Mouse (Mus musculus) mouse embryonic stem cell (cell line): ENCODE measurements around the gene Kif21b.

ENCODE experiments used
- in situ Hi-C, 2 experiments: fragments of 300-500 bp; cut with MboI; formaldehyde crosslinking; loops; 1 replicate in 1 of 2; 3 replicates in 1 of 2; pipeline ENCODE4 v1.14.3; 2019 to 2020; ENCODE audit warnings: low sequenced_read_pairs in 2 of 2, low pct_unique_long_range_greater_than_20kb in 1 of 2, mixed read lengths in 1 of 2; ENCODE audit not compliant: unreplicated experiment in 1 of 2

Gene Kif21b

DNA sequence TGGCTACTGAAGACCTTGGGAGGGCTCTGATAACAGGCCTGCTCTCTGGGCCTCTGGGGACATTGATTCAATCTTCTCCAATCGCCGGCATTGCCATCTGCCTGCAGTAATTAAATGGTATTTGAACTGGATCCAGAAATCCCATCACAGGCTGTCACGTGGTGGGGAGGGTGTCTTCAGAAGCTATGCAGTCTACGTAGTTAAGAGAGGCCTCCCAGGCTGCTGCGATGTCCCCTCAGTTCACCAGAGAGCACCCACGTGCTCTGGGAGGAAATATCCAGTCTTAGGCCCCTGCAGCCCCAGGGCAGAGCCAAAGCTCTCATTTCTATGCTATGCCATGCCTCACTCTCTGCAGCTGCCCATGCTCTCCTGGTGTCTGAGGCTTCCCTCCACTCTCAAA, 11.1 kb downstream of the Kif21b start:
- in situ Hi-C loops, result no loop called here

DNA sequence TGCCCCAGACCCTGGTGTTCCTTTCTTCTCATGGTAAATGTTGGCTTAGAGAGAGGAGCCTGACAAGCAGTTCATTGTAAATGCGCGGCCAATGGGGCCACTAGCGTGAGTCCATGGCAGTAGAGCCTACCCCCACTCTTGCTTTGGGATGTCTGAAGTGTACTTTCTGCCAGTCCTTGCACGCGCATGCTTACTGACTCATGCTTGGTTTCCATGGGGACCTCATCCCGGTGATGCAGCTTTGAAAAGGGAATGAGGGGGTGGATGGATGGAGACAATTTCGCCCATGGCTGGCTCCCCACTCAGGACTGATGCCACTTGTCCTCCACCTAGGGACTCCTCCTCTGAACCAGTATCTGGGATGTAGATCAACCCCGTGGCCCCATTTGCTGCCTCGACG, 12.3 kb downstream of the Kif21b start:
- in situ Hi-C loops, result no loop called here

DNA sequence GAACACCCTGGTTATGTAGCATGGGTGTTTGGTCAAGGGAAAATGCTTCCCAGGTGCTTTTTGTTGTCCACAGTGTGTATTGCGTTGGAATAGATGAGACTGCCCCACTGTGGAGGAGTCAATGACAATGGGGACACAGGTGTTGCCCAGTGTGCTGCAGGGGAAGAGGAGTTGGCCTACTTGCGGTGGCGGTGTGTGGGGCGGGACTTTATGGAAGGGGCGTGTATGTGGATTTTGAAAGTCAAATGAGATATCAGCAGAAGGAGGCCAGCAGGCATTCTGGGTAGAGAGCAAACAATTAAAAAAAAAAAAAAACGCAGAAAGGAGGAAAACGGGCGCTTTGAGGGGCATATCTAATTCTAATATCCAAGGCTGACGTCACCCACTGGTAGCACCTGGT, 18.5 kb downstream of the Kif21b start:
- in situ Hi-C loops, result no loop called here

DNA sequence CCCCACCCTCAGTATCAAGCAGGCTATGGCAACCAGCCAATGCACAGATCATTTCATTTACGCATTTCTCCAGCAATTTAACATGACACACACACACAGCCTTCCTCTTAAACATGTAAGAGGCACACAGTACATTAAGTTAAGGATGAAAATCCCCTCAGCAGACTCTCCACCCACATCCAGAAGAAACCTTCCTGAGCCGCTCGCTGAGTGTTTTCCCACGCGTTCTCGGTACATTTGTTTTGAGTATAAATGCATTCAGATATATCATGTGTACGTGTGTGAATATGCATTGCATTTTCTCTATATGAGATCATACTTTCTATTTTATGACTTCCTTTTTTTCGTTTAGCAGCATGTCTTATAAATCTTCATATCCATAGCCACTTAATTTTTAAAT, 20.2 kb downstream of the Kif21b start:
- in situ Hi-C loops, result no loop called here

DNA sequence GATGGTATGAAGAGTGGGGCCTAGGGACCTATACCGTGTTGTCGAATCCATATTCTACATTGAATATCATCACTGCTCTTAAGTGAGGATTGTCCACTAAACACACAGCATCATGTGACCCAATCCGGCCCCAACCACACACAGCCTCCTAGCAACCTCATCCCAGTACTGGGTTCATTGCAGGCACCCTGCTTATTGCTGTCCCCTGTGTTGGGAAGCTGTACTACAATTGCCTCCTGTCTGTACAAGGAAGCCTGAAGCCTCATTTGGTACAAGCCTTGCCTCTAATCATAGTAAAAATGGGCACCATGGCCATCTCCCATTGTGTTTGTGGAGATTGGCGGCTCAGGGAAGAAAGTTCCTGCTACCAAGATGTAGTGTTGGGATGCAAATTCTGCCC, 25.1 kb downstream of the Kif21b start:
- in situ Hi-C loops, result no loop called here

DNA sequence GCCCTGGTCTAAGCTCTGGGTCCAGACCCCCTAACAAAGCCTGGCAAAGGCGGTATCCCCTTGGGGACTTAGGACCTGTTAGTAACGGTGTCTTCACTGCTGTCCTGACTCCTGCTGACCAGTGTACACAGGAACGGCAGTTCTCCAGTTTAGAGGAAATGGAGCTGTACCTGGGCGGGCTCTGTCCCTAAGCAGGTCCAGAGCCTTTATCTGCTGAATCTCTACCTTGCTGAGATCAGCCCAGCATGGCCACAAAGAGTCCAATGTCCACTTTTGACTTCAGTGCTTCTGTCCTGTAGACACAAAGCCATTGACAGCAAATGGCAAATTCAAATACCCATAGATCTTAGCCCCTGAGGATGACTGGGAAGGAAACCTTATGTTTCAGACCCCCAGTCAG, 25.8 kb downstream of the Kif21b start:
- in situ Hi-C loops, result no loop called here

DNA sequence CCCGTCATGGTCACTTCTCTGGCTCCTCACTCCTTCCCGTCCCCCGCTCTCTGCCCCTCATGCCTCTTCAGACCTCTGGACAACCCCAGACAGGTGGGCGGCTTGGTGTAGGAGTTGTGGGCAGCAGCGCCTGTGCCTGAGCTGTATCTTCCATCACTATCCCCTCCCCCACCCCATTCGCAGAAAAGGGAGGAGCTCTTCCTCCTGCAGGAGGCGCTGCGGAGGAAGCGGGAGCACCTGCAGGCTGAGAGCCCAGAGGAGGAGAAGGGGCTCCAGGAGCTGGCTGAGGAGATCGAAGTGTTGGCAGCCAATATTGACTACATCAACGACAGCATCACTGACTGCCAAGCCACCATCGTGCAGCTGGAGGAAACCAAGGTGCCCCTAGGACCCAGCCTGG, 28.6 kb downstream of the Kif21b start:
- in situ Hi-C loops, result no loop called here

DNA sequence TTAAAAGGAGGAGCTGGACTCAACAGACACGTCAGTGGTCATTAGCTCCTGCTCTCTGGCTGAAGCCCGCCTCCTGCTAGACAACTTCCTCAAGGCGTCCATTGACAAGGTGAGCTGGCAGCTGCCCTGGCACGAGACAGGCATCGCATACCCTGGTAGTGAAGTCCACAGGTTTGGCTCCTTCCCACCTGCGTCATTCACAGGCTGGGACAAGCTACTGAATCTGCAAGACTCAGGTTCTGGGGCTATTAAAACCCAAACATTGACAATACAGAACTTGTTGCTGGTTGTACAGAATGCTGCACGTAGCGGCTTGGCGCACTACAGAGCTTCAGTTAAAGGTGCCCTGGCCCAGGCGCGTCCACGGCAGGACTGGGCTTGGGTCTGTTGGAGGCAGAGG, 29.1 kb downstream of the Kif21b start:
- in situ Hi-C loops, result no loop called here

DNA sequence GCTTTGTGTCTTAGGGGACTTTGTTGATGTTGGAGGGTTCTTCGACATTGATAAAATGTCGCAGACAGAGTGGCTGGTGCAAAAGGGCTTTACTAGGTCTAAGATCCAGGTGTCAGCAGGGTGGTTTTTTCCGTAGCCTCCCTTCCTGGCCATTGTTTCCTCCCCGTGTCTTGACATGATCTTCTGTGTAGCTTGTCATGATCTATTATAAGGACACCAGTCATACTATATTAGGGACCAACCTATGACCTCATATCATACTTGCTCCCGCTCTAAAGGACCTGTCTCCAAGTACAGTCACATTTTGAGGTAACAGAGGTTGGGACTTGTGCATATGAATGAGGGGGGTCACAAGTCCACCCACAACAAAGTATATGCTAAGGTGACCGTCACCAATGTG, 29.7 kb downstream of the Kif21b start:
- in situ Hi-C loops, result no loop called here

DNA sequence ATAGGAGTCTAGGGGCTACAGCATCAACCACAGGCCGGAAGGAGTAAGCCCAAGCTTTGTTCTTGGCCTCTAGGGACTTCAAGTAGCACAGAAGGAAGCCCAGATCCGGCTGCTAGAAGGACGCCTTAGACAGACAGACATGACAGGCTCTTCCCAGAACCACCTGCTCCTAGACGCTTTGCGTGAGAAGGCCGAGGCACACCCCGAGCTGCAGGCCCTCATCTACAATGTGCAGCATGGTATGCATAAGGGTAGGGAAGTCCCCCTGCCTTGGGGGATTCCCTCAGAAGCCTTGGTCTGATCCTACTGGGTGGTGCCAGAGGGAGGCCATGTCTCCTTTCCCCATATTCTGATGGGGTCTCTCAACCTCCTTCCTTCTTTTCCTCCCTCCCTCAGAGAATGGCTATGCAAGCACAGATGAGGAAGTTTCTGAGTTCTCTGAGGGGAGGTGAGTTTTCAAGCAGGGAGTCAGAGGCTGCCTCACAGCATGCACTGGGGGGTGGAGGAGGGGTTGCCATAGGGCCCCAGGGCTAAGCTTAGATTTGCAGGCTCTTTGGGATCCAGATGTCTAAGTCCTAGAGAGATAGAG, 30.2 kb downstream of the Kif21b start:
- in situ Hi-C loops, result no loop called here

DNA sequence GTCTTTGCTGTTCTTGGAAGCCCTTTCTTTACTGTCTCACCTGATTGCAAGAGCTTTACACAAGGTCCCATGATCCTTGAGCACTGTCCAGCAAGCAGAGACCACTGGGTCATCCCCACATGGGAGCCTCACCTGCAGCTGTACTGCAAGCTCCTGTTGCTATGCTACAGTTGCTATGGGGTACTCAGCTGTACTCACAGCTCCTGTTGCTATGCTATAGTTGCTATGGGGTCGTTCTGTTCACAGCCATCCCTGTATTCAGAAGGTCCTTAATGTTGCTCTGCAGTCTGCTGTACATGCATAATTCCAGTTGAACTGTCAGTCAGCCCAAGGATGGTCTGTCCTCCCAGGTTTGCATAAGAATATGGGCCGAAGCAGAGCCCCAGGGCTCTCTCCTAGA, 34.2 kb downstream of the Kif21b start:
- in situ Hi-C loops, result no loop called here

DNA sequence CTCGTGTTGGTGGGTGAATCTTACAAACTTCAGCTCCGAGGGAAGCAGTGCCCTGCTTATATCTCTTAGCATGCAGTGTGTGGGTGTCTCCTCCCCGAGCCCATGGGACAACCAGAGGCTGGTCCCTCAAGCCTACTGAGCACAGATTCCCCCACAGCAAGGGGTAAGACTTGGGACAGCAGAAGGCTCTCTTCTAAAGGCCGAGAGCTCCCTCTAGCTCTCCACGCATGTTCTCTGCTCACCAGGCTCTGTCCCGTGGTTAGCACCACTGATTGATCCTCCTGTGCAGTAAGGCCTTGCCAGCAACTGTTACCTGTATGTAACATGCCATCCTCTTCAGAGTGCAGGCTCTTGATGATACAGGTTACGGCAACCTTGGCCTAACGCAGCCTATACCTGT, 36.5 kb downstream of the Kif21b start:
- in situ Hi-C loops, result no loop called here

DNA sequence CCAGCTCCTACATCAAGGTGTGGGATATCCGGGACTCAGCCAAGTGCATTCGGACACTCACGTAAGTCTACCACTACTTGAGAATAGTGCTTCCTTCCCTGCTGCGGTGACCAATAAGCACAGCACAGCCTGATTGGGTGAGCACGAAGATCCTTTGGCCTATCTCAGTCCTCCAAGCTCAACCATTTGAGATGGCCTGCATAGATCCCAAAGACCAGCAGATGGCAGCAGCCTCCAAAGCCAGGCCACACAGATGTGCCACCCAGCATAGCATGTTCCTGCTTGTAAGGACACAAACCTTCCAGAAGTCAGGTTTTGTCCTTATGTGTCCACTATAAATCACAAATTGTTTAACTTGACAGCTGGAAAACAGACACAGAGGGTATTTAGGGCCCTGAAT, 38.9 kb downstream of the Kif21b start:
- in situ Hi-C loops, result no loop called here

DNA sequence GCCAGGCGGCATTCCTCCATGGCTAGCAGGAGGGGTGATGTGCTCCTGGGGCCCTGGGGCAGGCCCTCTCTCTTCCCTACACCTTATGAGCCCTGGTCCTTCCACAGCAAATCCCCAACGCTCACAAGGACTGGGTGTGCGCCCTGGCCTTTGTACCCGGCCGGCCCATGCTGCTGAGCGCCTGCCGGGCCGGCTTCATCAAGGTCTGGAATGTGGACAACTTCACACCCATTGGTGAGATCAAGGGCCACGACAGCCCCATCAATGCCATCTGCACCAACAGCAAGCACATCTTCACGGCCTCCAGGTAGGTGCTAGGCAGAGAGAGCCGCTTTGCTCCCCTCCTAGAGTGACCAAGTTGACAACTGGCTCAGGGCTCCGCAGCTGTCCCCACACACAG, 41.5 kb downstream of the Kif21b start:
- in situ Hi-C loops, result no loop called here

DNA sequence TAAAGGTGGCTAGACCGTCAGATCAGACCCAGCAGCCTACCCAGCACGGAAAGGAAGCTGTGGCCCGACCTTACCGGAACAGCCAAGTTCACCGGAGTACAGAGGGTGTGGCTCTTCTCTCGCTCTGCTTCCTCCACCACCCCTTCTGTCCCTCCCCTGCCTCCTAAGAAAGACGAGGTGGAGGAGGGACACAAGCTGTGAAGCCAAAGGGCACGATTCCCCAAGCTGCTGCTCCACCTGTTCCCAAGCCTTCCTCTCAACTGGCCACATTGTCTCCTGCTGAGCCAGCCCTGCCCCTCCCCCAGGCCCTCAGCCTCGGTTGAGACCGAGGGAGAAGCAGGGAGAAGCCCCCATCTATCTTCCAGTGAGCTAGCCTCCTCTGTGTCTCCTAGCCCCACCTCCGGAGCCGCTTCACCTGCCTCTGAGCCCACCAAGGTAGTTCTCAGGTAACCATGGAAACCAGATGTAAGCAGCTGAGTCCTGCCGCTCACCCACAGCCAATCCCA, 43.0 kb downstream of the Kif21b start:
- in situ Hi-C loops, result no loop called here

DNA sequence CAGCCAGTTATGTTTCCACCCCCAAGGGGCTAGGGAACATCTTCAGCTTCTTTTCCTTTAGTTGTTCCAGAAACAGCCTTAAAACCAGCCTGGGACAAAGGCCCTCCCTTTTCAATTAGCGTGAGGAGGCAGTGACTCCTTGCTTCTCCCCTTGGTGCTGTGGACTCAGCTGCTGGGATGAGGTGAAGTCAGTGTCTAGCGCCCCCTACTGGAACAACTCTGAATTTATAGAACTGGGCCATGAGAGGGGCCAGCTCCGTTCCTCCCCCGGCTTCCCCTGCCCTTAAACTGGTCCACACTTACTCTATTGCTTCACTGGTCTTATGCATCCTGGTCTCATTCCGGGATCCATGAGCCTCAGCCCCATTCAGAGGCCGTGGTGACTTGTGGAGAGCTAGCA, 44.0 kb downstream of the Kif21b start:
- in situ Hi-C loops, result no loop called here

DNA sequence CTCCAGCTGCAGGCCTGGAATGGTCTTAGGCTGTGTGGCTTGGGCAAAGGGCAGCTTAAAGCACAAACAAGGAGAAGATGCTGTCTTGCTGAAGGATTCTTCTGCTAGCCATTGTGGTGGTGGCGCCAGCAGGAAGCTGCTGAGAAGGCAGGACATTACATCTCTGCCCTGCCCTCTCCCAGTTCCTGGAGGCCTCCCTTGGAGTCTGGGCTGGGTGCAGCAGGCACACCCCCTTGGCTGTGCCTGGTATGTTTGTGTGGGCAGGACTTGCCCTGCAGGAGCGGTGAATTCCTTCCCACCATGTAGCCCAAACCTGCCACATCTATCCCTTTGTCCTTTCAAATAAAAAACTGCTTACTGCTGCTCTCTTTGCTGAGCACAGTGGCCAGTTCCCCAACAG, 45.9 kb downstream of the Kif21b start:
- in situ Hi-C loops, result no loop called here

DNA sequence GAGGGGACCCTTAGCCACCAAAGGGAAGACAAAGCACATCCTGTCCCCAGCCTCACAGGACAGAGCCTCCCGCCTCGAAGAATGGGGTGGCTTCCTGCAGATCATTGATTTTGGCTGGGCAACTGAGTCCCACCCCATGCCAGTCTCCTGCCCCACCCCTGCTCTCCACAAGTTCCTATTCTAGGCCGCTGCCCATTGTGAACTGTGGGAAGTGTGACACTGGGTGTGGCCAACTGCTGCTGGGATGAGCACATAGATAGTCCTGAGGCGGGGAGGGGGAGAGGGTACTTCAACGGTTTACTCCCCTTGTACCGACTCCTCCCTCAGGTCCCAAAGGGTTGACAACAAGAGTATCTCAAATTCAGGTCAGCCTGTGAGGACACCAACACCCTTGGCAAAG, 47.6 kb downstream of the Kif21b start:
- in situ Hi-C loops, result no loop called here

DNA sequence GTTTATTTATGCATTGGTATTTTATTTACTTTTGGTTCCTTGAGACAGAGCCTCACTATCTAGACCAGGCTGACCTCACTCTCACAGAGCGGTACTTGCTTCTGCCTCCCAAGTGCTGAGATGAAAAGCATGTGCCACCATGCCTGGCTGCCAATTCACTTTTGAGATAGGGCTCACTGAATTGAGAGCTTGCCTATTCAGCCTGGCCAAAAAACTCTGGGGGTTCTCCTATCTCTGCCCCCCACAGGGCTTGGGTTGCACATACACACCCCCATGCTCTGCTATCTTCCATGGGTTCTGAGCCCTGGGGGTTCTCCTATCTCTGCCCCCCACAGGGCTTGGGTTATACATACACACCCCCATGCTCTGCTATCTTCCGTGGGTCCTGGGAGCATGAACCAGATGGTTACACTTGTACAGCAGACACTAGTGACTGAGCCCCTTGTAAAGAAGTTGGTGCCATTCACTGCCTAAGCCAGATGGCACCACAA, 48.4 kb downstream of the Kif21b start:
- in situ Hi-C loops, result no loop called here

DNA sequence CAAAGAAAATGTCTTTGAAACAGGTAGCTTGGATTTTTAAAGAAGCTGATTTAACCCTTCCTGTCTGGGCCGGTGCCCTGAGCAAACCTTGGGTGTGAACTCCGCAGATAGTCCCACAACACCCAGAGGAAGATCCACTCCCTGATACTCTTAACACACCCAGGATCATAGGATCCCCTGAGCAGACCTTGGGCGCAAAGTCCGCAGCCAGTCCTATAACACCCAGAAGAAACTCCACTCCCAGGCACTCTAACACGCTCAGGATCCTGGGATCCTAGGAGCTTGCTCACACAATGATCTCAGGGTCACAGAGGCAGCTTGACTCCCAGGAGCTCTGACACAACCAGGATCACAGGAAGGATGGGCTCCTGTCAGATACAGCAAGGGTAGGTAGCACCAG, 58.8 kb downstream of the Kif21b start:
- in situ Hi-C loops, result no loop called here

DNA sequence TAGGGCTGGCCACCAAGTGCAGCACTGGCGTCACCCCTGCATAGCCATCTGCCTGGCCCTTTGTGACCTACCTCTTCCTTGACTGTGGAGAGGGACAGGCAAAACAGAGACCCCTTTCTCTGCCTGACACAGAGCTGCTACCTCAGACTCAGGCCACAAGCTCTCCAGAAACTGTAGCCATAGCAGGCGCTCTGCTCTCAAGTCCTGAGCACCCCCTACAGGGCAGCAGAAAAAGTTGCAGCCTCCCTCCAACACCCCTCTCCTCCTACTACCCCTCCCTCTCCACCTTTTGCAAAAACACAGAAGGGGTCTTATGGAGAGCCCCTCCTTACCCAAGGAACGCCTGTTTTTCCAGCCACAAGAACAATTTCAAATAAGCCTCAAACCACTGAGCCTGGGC, 81.6 kb downstream of the Kif21b start, which contains the start of gene Mroh3:
Gene Mroh3 (minus strand): TSS at position 26 of the 400 bp plus-strand sequence.
- in situ Hi-C loops, result no loop called here
